Mouse (Mus musculus): ENCODE measurements around the gene Slc25a13. TPM values are rescaled to one million over a fixed set of nuclear protein-coding genes. Genes with fewer than 3 reads are reported as not detected.

Slc25a13 gene
- polyA plus RNA-seq, 1 experiment from 2014 or later: 35.8 TPM

- Histone ChIP-seq H3K4me3 (replicated peaks) (no peak overlapping the region), H3K27me3 (replicated peaks) (no peaks in the 10 kb centered on the region), H3K9ac (no peak overlapping the region), H3K4me2 (no peak overlapping the region; the same call in 1 of the 2 replicates), H3K4me1 (no peaks in the 10 kb centered on the region), H3K9me3 (no peaks in the 10 kb centered on the region), H3K27ac (no peak overlapping the region), H3K36me3 (no peaks in the 10 kb centered on the region)
- ATAC-seq (ENCODE audit: insufficient read depth, low FRiP score, low read depth): no peak
- WGBS: 74% methylated on average over 4 of the region's 4 CpGs
Measured at GRCm38 (mm10) chr6:6101605-6102004, 115.4 kb downstream of the Slc25a13 start.

- Histone ChIP-seq H3K4me3 (replicated peaks) (no peak overlapping the region), H3K27me3 (replicated peaks) (no peaks in the 10 kb centered on the region), H3K36me3 (no peaks in the 10 kb centered on the region), H3K4me1 (no peaks in the 10 kb centered on the region), H3K9me3 (no peaks in the 10 kb centered on the region), H3K27ac (no peak overlapping the region), H3K4me2 (no peak overlapping the region), H3K9ac (no peak overlapping the region)
- 73% methylated on average over 9 of the region's 9 CpGs for WGBS
- ATAC-seq (ENCODE audit: insufficient read depth, low FRiP score, low read depth): no peak
Measured at GRCm38 (mm10) chr6:6100892-6101480, 116.0 kb downstream of the Slc25a13 start.

GRCm38 (mm10) chr6:6093978-6094377 lies 123.0 kb downstream of the Slc25a13 start:
- no peaks in the 10 kb centered on the region for H3K9me3 ChIP-seq
- H3K27me3 ChIP-seq (replicated peaks): no peaks in the 10 kb centered on the region
- H3K27ac ChIP-seq: no peak overlapping the region
- no peaks in the 10 kb centered on the region for H3K36me3 ChIP-seq
- ATAC-seq (ENCODE audit: insufficient read depth, low FRiP score, low read depth): no peak
- no peak overlapping the region for H3K9ac ChIP-seq
- no peak overlapping the region for H3K4me3 ChIP-seq (replicated peaks)
- no peak overlapping the region for H3K4me2 ChIP-seq
- WGBS: 63% methylated on average over 3 of the region's 3 CpGs
- no peaks in the 10 kb centered on the region for H3K4me1 ChIP-seq

GRCm38 (mm10) chr6:6093522-6093921 lies 123.5 kb downstream of the Slc25a13 start:
- 61% methylated on average over 3 of the region's 3 CpGs for WGBS
- no peak overlapping the region for H3K27ac ChIP-seq

GRCm38 (mm10) chr6:6092497-6092896 lies 124.5 kb downstream of the Slc25a13 start:
- H3K9ac ChIP-seq: no peak overlapping the region
- H3K27me3 ChIP-seq (replicated peaks): no peaks in the 10 kb centered on the region
- H3K4me2 ChIP-seq: no peak overlapping the region
- H3K36me3 ChIP-seq: no peaks in the 10 kb centered on the region
- WGBS: 82% methylated on average over 10 of the region's 10 CpGs
- no peaks in the 10 kb centered on the region for H3K9me3 ChIP-seq
- no peak overlapping the region for H3K27ac ChIP-seq
- no peaks in the 10 kb centered on the region for H3K4me1 ChIP-seq
- no peak for ATAC-seq (ENCODE audit: insufficient read depth, low FRiP score, low read depth)
- no peak overlapping the region for H3K4me3 ChIP-seq (replicated peaks)

More at GRCm38 (mm10) chr6:6093522-6093921, 123.5 kb downstream of the Slc25a13 start:
- Histone ChIP-seq H3K9ac (no peak overlapping the region), H3K36me3 (no peaks in the 10 kb centered on the region), H3K4me2 (no peak overlapping the region), H3K4me3 (replicated peaks) (no peak overlapping the region), H3K27me3 (replicated peaks) (no peaks in the 10 kb centered on the region), H3K9me3 (no peaks in the 10 kb centered on the region), H3K4me1 (no peaks in the 10 kb centered on the region)
- ATAC-seq (ENCODE audit: insufficient read depth, low FRiP score, low read depth): 0 out of 2 replicates have a peak, but pooled peaks have one; percentile 56

GRCm38 (mm10) chr6:6091016-6091415 lies 126.0 kb downstream of the Slc25a13 start:
- no peak overlapping the region for H3K27ac ChIP-seq
- H3K4me1 ChIP-seq: no peaks in the 10 kb centered on the region
- H3K4me3 ChIP-seq (replicated peaks): no peak overlapping the region
- no peaks in the 10 kb centered on the region for H3K36me3 ChIP-seq
- H3K27me3 ChIP-seq (replicated peaks): no peaks in the 10 kb centered on the region
- no peak overlapping the region for H3K4me2 ChIP-seq
- no peak for ATAC-seq (ENCODE audit: insufficient read depth, low FRiP score, low read depth)
- whole genome bisulfite sequencing: 85% methylated on average over 3 of the region's 3 CpGs
- no peaks in the 10 kb centered on the region for H3K9me3 ChIP-seq
- no peak overlapping the region for H3K9ac ChIP-seq

- ATAC-seq (ENCODE audit: insufficient read depth, low FRiP score, low read depth): no peak
- Histone ChIP-seq H3K36me3 (no peaks in the 10 kb centered on the region), H3K4me2 (no peak overlapping the region), H3K4me1 (no peaks in the 10 kb centered on the region), H3K4me3 (replicated peaks) (no peak overlapping the region), H3K27me3 (replicated peaks) (no peaks in the 10 kb centered on the region), H3K9ac (no peak overlapping the region), H3K9me3 (no peaks in the 10 kb centered on the region), H3K27ac (no peak overlapping the region)
- WGBS: 86% methylated on average over 4 of the region's 4 CpGs
Measured at GRCm38 (mm10) chr6:6088151-6088550, 128.8 kb downstream of the Slc25a13 start.

GRCm38 (mm10) chr6:6080484-6080883 lies 136.5 kb downstream of the Slc25a13 start:
- ATAC-seq (ENCODE audit: insufficient read depth, low FRiP score, low read depth): no peak
- 65% methylated on average over 1 of the region's 1 CpGs for WGBS
- Histone ChIP-seq H3K27me3 (replicated peaks) (no peaks in the 10 kb centered on the region), H3K4me2 (no peak overlapping the region), H3K4me3 (replicated peaks) (no peak overlapping the region), H3K27ac (no peak overlapping the region), H3K36me3 (peaks cover 3% of the 10 kb centered on the region; the same call in 1 of the 2 replicates), H3K4me1 (no peaks in the 10 kb centered on the region), H3K9ac (no peak overlapping the region), H3K9me3 (no peaks in the 10 kb centered on the region)

- no peaks in the 10 kb centered on the region for H3K9me3 ChIP-seq
- peaks cover 3% of the 10 kb centered on the region; the same call in 1 of the 2 replicates for H3K36me3 ChIP-seq
- H3K27me3 ChIP-seq (replicated peaks): no peaks in the 10 kb centered on the region
- no peak overlapping the region for H3K4me2 ChIP-seq
- ATAC-seq (ENCODE audit: insufficient read depth, low FRiP score, low read depth): no peak
- no peak overlapping the region for H3K27ac ChIP-seq
- H3K9ac ChIP-seq: no peak overlapping the region
- 67% methylated on average over 4 of the region's 4 CpGs for WGBS
- H3K4me3 ChIP-seq (replicated peaks): no peak overlapping the region
- no peaks in the 10 kb centered on the region for H3K4me1 ChIP-seq
Measured at GRCm38 (mm10) chr6:6077234-6077633, 139.7 kb downstream of the Slc25a13 start.

- WGBS: 91% methylated on average over 7 of the region's 7 CpGs
- Histone ChIP-seq H3K4me2 (no peak overlapping the region), H3K4me1 (no peaks in the 10 kb centered on the region), H3K27ac (no peak overlapping the region), H3K9ac (no peak overlapping the region), H3K9me3 (no peaks in the 10 kb centered on the region), H3K27me3 (replicated peaks) (no peaks in the 10 kb centered on the region), H3K4me3 (replicated peaks) (no peak overlapping the region), H3K36me3 (peaks cover 3% of the 10 kb centered on the region; the same call in 1 of the 2 replicates)
- no peak for ATAC-seq (ENCODE audit: insufficient read depth, low FRiP score, low read depth)
Measured at GRCm38 (mm10) chr6:6075940-6076447, 141.0 kb downstream of the Slc25a13 start.

GRCm38 (mm10) chr6:6071038-6071437 lies 145.9 kb downstream of the Slc25a13 start:
- no peak for ATAC-seq (ENCODE audit: insufficient read depth, low FRiP score, low read depth)
- Histone ChIP-seq H3K4me2 (no peak overlapping the region), H3K4me3 (replicated peaks) (no peak overlapping the region), H3K4me1 (no peaks in the 10 kb centered on the region), H3K27ac (no peak overlapping the region), H3K27me3 (replicated peaks) (no peaks in the 10 kb centered on the region), H3K9ac (no peak overlapping the region), H3K36me3 (no peaks in the 10 kb centered on the region), H3K9me3 (no peaks in the 10 kb centered on the region)
- WGBS: 77% methylated on average over 7 of the region's 7 CpGs

- Histone ChIP-seq H3K27ac (no peak overlapping the region), H3K9me3 (no peaks in the 10 kb centered on the region), H3K4me2 (no peak overlapping the region), H3K27me3 (replicated peaks) (no peaks in the 10 kb centered on the region), H3K4me3 (replicated peaks) (no peak overlapping the region), H3K9ac (no peak overlapping the region), H3K4me1 (no peaks in the 10 kb centered on the region), H3K36me3 (no peaks in the 10 kb centered on the region)
- ATAC-seq (ENCODE audit: insufficient read depth, low FRiP score, low read depth): no peak
- 18% methylated on average over 3 of the region's 3 CpGs for WGBS
Measured at GRCm38 (mm10) chr6:6070015-6070414, 147.0 kb downstream of the Slc25a13 start.

All from stomach, embryonic 15.5 days (tissue).